Mouse (Mus musculus): ENCODE measurements around the gene Adssl1.

GRCm38 (mm10) chr12:112665445-112665844 is 45.6 kb downstream of the Adssl1 start:
- no peak for TF ChIP-seq MAX (IDR thresholded peaks at IDR 0.05; ENCODE audit: low read length)
- TF ChIP-seq CTCF (IDR thresholded peaks at IDR 0.05 in 2 of 3, conservative IDR thresholded peaks at IDR 0.05 in 1 of 3; ENCODE audit: control insufficient read depth in 1 of 3, insufficient read depth in 1 of 3, low read depth in 2 of 3, low read length in 3 of 3, poor library complexity in 1 of 3, severe bottlenecking in 1 of 3): no peak
- no peak for TF ChIP-seq KAT2A (conservative IDR thresholded peaks at IDR 0.05; ENCODE audit: low read depth, low read length)
- TF ChIP-seq BHLHE40 (IDR thresholded peaks at IDR 0.05; ENCODE audit: borderline replicate concordance, low read depth, low read length): no peak
- TF ChIP-seq POLR2A (IDR thresholded peaks at IDR 0.05; ENCODE audit: control insufficient read depth in 1 of 2, insufficient read depth in 1 of 2, low read depth in 1 of 2, low read length in 2 of 2, poor library complexity in 1 of 2): no peak
- no peak for TF ChIP-seq NELFE (IDR thresholded peaks at IDR 0.05; ENCODE audit: low read depth, low read length)
- TF ChIP-seq ETS1 (IDR thresholded peaks at IDR 0.05; ENCODE audit: low read depth, low read length): no peak
- TF ChIP-seq SMC3 (IDR thresholded peaks at IDR 0.05; ENCODE audit: low read depth, low read length): no peak
- no peak for TF ChIP-seq TAL1 (IDR thresholded peaks at IDR 0.05; ENCODE audit: low read length)
- no peak for TF ChIP-seq ZMIZ1 (IDR thresholded peaks at IDR 0.05; ENCODE audit: low read depth, low read length)
